Mouse (Mus musculus) MEL (cell line): ENCODE measurements around the gene Sohlh2. TPM values are rescaled to one million over a fixed set of nuclear protein-coding genes. Genes with fewer than 3 reads are reported as not detected.

Experiments used
- DNase-seq: peaks from one replicate; pipeline ENCODE4 v3.0.0; 2011; ENCODE audit warnings: low read depth, low spot score
- H3K27ac ChIP-seq: 2 replicates; pipeline ENCODE4 v1.5.1; 2012; ENCODE audit warnings: low read depth, mild to moderate bottlenecking, control low read depth, low read length, moderate library complexity; ENCODE audit not compliant: control insufficient read depth
- H3K27me3 ChIP-seq, 2 experiments: fragments of 150-350 bp in 1 of 2; sonication (generic) in 1 of 2; 2 replicates each; pipeline ENCODE4 v1.6.1; 2012; ENCODE audit warnings: low read length in 2 of 2, mild to moderate bottlenecking in 2 of 2, improper control_type of control experiment in 1 of 2, moderate library complexity in 1 of 2; ENCODE audit not compliant: insufficient read depth in 2 of 2, control insufficient read depth in 1 of 2
- H3K36me3 ChIP-seq, 2 experiments: 2 replicates each; pipeline ENCODE4 v1.6.1; 2012 to 2014; ENCODE audit warnings: low read length in 2 of 2, improper control_type of control experiment in 1 of 2, inconsistent platforms in 1 of 2, mild to moderate bottlenecking in 1 of 2; ENCODE audit not compliant: insufficient read depth in 2 of 2, control insufficient read depth in 1 of 2
- H3K4me1 ChIP-seq, 2 experiments: fragments of 150-350 bp in 1 of 2; sonication (generic) in 1 of 2; 2 replicates each; pipeline ENCODE4 v1.6.1; 2012; ENCODE audit warnings: low read length in 2 of 2, improper control_type of control experiment in 1 of 2, mild to moderate bottlenecking in 1 of 2; ENCODE audit not compliant: insufficient read depth in 2 of 2, control insufficient read depth in 1 of 2
- H3K4me3 ChIP-seq, 2 experiments: fragments of 150-350 bp in 1 of 2; sonication (generic) in 1 of 2; 2 replicates each; pipeline ENCODE4 v1.5.1; 2012; ENCODE audit warnings: low read depth in 2 of 2, low read length in 2 of 2, mild to moderate bottlenecking in 2 of 2, moderate library complexity in 2 of 2, control low read depth in 1 of 2, improper control_type of control experiment in 1 of 2; ENCODE audit not compliant: control insufficient read depth in 1 of 2, insufficient read depth in 1 of 2
- H3K79me2 ChIP-seq: 2 replicates; pipeline ENCODE4 v1.6.1; 2012; ENCODE audit warnings: mild to moderate bottlenecking, low read length, moderate library complexity; ENCODE audit not compliant: control insufficient read depth, poor library complexity, insufficient read depth
- H3K9ac ChIP-seq: 2 replicates; pipeline ENCODE4 v1.6.1; 2012; ENCODE audit warnings: low read depth, mild to moderate bottlenecking, control low read depth, low read length, moderate library complexity; ENCODE audit not compliant: control insufficient read depth, poor library complexity, severe bottlenecking
- H3K9me3 ChIP-seq: fragments of 150-350 bp; sonication (generic); replicated peaks from 2 replicates; pipeline ENCODE4 v1.6.1; 2012; ENCODE audit warnings: mild to moderate bottlenecking, low read length, improper control_type of control experiment, moderate library complexity; ENCODE audit not compliant: insufficient read depth
- BHLHE40 ChIP-seq: IDR thresholded peaks from 2 replicates; pipeline ENCODE4 v1.6.1; 2012; ENCODE audit warnings: low read depth, mild to moderate bottlenecking, inconsistent platforms, low read length, improper control_type of control experiment, borderline replicate concordance
- CHD1 ChIP-seq: IDR thresholded peaks from 2 replicates; pipeline ENCODE4 v1.6.1; 2012; ENCODE audit warnings: low read depth, mild to moderate bottlenecking, inconsistent platforms, low read length, improper control_type of control experiment
- E2F4 ChIP-seq: IDR thresholded peaks from 2 replicates; pipeline ENCODE4 v1.6.1; 2011; ENCODE audit warnings: low read depth, low read length, improper control_type of control experiment, borderline replicate concordance
- ELF1 ChIP-seq: IDR thresholded peaks from 2 replicates; pipeline ENCODE4 v1.6.1; 2014; ENCODE audit warnings: low read depth, mild to moderate bottlenecking, inconsistent platforms, low read length, improper control_type of control experiment, moderate library complexity
- EP300 ChIP-seq, 2 experiments: IDR thresholded peaks; 2 replicates each; pipeline ENCODE4 v1.6.1; 2011; ENCODE audit warnings: improper control_type of control experiment in 2 of 2, low read length in 2 of 2, low read depth in 1 of 2, mild to moderate bottlenecking in 1 of 2
- ETS1 ChIP-seq: IDR thresholded peaks from 2 replicates; pipeline ENCODE4 v1.6.1; 2012; ENCODE audit warnings: low read depth, mild to moderate bottlenecking, inconsistent platforms, low read length, improper control_type of control experiment, moderate library complexity
- GABPA ChIP-seq: IDR thresholded peaks from 2 replicates; pipeline ENCODE4 v1.6.1; 2012; ENCODE audit warnings: low read depth, mild to moderate bottlenecking, inconsistent platforms, low read length, improper control_type of control experiment, moderate library complexity
- GATA1 ChIP-seq: IDR thresholded peaks from 2 replicates; pipeline ENCODE4 v1.6.1; 2011; ENCODE audit warnings: low read depth, low read length, improper control_type of control experiment
- HCFC1 ChIP-seq: IDR thresholded peaks from 2 replicates; pipeline ENCODE4 v1.6.1; 2012; ENCODE audit warnings: low read depth, mild to moderate bottlenecking, inconsistent platforms, low read length, improper control_type of control experiment, moderate library complexity
- JUND ChIP-seq: IDR thresholded peaks from 2 replicates; pipeline ENCODE4 v1.6.1; 2011; ENCODE audit warnings: low read depth, mild to moderate bottlenecking, improper control_type of control experiment, low read length
- KAT2A ChIP-seq: conservative IDR thresholded peaks from 2 replicates; pipeline ENCODE4 v1.6.1; 2012; ENCODE audit warnings: low read depth, low read length, improper control_type of control experiment, inconsistent platforms
- MAFK ChIP-seq: IDR thresholded peaks from 2 replicates; pipeline ENCODE4 v1.6.1; 2011; ENCODE audit warnings: low read depth, mild to moderate bottlenecking, low read length, improper control_type of control experiment, borderline replicate concordance
- MAZ ChIP-seq: IDR thresholded peaks from 2 replicates; pipeline ENCODE4 v1.6.1; 2012; ENCODE audit warnings: low read depth, mild to moderate bottlenecking, inconsistent platforms, low read length, improper control_type of control experiment
- MEF2A ChIP-seq: IDR thresholded peaks from 2 replicates; pipeline ENCODE4 v1.6.1; 2014; ENCODE audit warnings: low read depth, mild to moderate bottlenecking, inconsistent platforms, low read length, improper control_type of control experiment; ENCODE audit not compliant: poor library complexity, insufficient replicate concordance, severe bottlenecking; ENCODE audit errors: extremely low read depth
- MXI1 ChIP-seq: IDR thresholded peaks from 2 replicates; pipeline ENCODE4 v1.6.1; 2011; ENCODE audit warnings: mild to moderate bottlenecking, low read depth, low read length, improper control_type of control experiment
- MYB ChIP-seq: IDR thresholded peaks from 2 replicates; pipeline ENCODE4 v1.6.1; 2011; ENCODE audit warnings: mild to moderate bottlenecking, low read depth, low read length, improper control_type of control experiment
- NELFE ChIP-seq: IDR thresholded peaks from 2 replicates; pipeline ENCODE4 v1.6.1; 2011; ENCODE audit warnings: low read depth, low read length, improper control_type of control experiment
- NRF1 ChIP-seq: IDR thresholded peaks from 2 replicates; pipeline ENCODE4 v1.6.1; 2014; ENCODE audit warnings: low read depth, mild to moderate bottlenecking, inconsistent platforms, low read length, improper control_type of control experiment, moderate library complexity; ENCODE audit not compliant: poor library complexity, insufficient read depth, severe bottlenecking
- POLR2AphosphoS2 ChIP-seq: IDR thresholded peaks from 2 replicates; pipeline ENCODE4 v1.6.1; 2011; ENCODE audit warnings: low read length, improper control_type of control experiment
- RAD21 ChIP-seq: IDR thresholded peaks from 2 replicates; pipeline ENCODE4 v1.6.1; 2011; ENCODE audit warnings: mild to moderate bottlenecking, low read depth, low read length, improper control_type of control experiment
- RCOR1 ChIP-seq: IDR thresholded peaks from 2 replicates; pipeline ENCODE4 v1.6.1; 2012; ENCODE audit warnings: low read depth, mild to moderate bottlenecking, inconsistent platforms, low read length, improper control_type of control experiment
- SIN3A ChIP-seq: IDR thresholded peaks from 2 replicates; pipeline ENCODE4 v1.6.1; 2012; ENCODE audit warnings: low read length, improper control_type of control experiment, inconsistent platforms
- TBP ChIP-seq: IDR thresholded peaks from 2 replicates; pipeline ENCODE4 v1.8.0; 2011; ENCODE audit warnings: low read depth, low read length, improper control_type of control experiment
- TCF12 ChIP-seq: IDR thresholded peaks from 2 replicates; pipeline ENCODE4 v1.6.1; 2014; ENCODE audit warnings: low read depth, mild to moderate bottlenecking, inconsistent platforms, low read length, improper control_type of control experiment, moderate library complexity
- USF1 ChIP-seq: IDR thresholded peaks from 2 replicates; pipeline ENCODE4 v1.6.1; 2014; ENCODE audit warnings: low read depth, mild to moderate bottlenecking, inconsistent platforms, low read length, improper control_type of control experiment, moderate library complexity
- USF2 ChIP-seq, 2 experiments: IDR thresholded peaks; 2 replicates each; pipeline ENCODE4 v1.6.1; 2011 to 2012; ENCODE audit warnings: improper control_type of control experiment in 2 of 2, low read length in 2 of 2, borderline replicate concordance in 1 of 2, inconsistent platforms in 1 of 2, low read depth in 1 of 2, mild to moderate bottlenecking in 1 of 2; ENCODE audit not compliant: insufficient read depth in 1 of 2
- ZC3H11A ChIP-seq: IDR thresholded peaks from 2 replicates; pipeline ENCODE4 v1.6.1; 2012; ENCODE audit warnings: low read depth, mild to moderate bottlenecking, inconsistent platforms, low read length, improper control_type of control experiment
- ZKSCAN1 ChIP-seq: IDR thresholded peaks from 2 replicates; pipeline ENCODE4 v1.6.1; 2012; ENCODE audit warnings: low read depth, mild to moderate bottlenecking, inconsistent platforms, low read length, improper control_type of control experiment, moderate library complexity
- polyA plus RNA-seq, 2 experiments: library from polyadenylated mRNA; stranded (reverse) in 1 of 2; unstranded in 1 of 2; fragments of >175 nt in 1 of 2; fragments of >200 nt in 1 of 2; gene quantifications; 2 replicates each; pipeline versions ENCODE4 v1.2.1 to v1.2.4; 2012; ENCODE audit warnings: low replicate concordance in 2 of 2, low read depth in 1 of 2; ENCODE audit not compliant: insufficient read length in 2 of 2, insufficient read depth in 1 of 2, missing spikeins in 1 of 2
- total RNA-seq: library from RNA; depleted of rRNA; stranded (reverse); fragments of 300-350 nt; gene quantifications from 2 replicates; pipeline ENCODE4 v1.2.3, GENCODE M21; 2012

Sohlh2 gene
- total and polyA plus RNA-seq, 3 experiments = not detected

DNA sequence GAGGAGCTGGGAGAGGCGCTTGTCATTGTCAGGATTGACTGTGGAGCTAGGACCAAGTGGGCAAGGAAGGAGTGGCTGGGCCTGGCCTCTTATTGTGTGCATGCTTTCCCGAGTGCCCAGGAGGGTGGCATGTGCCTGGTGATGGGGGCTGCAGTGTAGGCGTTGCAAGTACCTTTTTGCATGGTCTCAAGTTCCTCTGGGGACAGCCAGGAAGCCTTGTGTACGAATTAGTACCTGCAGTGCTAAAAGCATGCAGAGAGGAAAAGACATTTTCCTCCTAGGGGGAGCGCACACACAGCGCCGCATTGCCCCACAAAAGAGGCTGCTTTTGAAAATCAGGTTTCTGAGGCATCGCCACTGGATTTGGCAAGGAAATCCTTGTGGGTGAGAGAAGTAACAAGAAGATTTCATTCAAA lies 61.2 kb downstream of the Sohlh2 start:
- no peak for TF ChIP-seq MEF2A
- TF ChIP-seq TBP = no peak
- TF ChIP-seq ZC3H11A = no peak
- TF ChIP-seq TCF12 = no peak
- no peak for TF ChIP-seq GABPA
- no peak for TF ChIP-seq MYB
- no peak for TF ChIP-seq GATA1
- no peak for TF ChIP-seq USF2 (IDR thresholded peaks at IDR 0.05; ENCODE audit: borderline replicate concordance in 1 of 2, insufficient read depth in 1 of 2, low read depth in 1 of 2, low read length in 2 of 2)
- TF ChIP-seq ELF1 = no peak
- no peak for TF ChIP-seq RAD21
- no peak for TF ChIP-seq MXI1
- TF ChIP-seq NELFE = no peak
- no peak for TF ChIP-seq SIN3A
- no peak for TF ChIP-seq E2F4
- no peak for TF ChIP-seq MAFK
- no peak for TF ChIP-seq USF1
- TF ChIP-seq CHD1 = no peak
- no peak for TF ChIP-seq NRF1
- TF ChIP-seq MAZ = no peak
- no peak for TF ChIP-seq BHLHE40
- no peaks in the 10 kb centered on the region for H3K27me3 ChIP-seq
- no peak for DNase-seq
- H3K36me3 ChIP-seq = no peaks in the 10 kb centered on the region
- no peak overlapping the region for H3K4me3 ChIP-seq
- H3K79me2 ChIP-seq = no peaks in the 10 kb centered on the region
- H3K4me1 ChIP-seq = no peaks in the 10 kb centered on the region
- H3K9ac ChIP-seq = no peak overlapping the region
- H3K9me3 ChIP-seq = no peaks in the 10 kb centered on the region
- no peak overlapping the region for H3K27ac ChIP-seq

DNA sequence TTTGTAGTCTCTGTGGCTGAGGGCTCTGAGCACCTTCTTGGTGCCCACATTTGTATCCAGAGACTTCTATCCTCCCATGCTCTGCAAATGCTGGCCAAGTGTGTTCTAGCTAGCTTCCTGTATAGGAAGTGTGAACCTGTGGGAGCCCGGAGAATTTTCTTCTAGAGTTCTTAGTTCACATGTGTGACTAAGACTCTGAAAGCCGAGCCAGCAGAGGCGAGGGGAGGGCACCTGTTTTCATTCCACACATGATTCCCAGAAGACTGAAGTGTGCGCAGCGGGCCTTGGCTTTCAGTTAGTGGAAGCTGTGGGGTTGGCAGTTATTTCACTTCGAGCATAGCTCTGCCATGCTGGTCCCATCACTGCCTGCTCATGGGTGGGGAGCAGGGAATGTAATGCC lies 62.3 kb downstream of the Sohlh2 start:
- no peaks in the 10 kb centered on the region for H3K4me1 ChIP-seq
- no peaks in the 10 kb centered on the region for H3K9me3 ChIP-seq
- no peak for TF ChIP-seq HCFC1
- no peak for TF ChIP-seq KAT2A
- TF ChIP-seq MYB = no peak
- no peak for TF ChIP-seq ETS1
- TF ChIP-seq JUND = no peak
- no peak for TF ChIP-seq BHLHE40
- no peak for TF ChIP-seq GABPA
- no peak for TF ChIP-seq EP300 (IDR thresholded peaks at IDR 0.05; ENCODE audit: low read depth in 1 of 2, low read length in 2 of 2)
- TF ChIP-seq SIN3A = no peak
- no peak for TF ChIP-seq TBP
- no peak for TF ChIP-seq RCOR1
- TF ChIP-seq NRF1 = no peak
- no peak for TF ChIP-seq ZKSCAN1
- no peak for TF ChIP-seq MAZ
- TF ChIP-seq TCF12 = no peak
- no peak for TF ChIP-seq POLR2AphosphoS2
- TF ChIP-seq RAD21 = no peak
- no peak for TF ChIP-seq USF1
- no peak for TF ChIP-seq GATA1

More for the DNA sequence above, 62.3 kb downstream of the Sohlh2 start:
- Histone ChIP-seq H3K4me3 (no peak overlapping the region), H3K27me3 (no peaks in the 10 kb centered on the region), H3K36me3 (no peaks in the 10 kb centered on the region), H3K27ac (no peak overlapping the region), H3K79me2 (no peaks in the 10 kb centered on the region), H3K9ac (no peak overlapping the region)
- no peak for DNase-seq
